Mouse (Mus musculus) c-Kit-positive CD71-positive TER-119-positive erythroid progenitor cells, embryonic 14.5 days (primary cell): ENCODE measurements around the gene Gm20479.
A peak's percentile ranks its signal among the peaks of the same experiment; 100 is the strongest.

Source experiments
- DNase-seq: peaks from one replicate; pipeline ENCODE4 v3.0.0-alpha.2; 2013; ENCODE audit warnings: low spot score

Gene Gm20479

DNA sequence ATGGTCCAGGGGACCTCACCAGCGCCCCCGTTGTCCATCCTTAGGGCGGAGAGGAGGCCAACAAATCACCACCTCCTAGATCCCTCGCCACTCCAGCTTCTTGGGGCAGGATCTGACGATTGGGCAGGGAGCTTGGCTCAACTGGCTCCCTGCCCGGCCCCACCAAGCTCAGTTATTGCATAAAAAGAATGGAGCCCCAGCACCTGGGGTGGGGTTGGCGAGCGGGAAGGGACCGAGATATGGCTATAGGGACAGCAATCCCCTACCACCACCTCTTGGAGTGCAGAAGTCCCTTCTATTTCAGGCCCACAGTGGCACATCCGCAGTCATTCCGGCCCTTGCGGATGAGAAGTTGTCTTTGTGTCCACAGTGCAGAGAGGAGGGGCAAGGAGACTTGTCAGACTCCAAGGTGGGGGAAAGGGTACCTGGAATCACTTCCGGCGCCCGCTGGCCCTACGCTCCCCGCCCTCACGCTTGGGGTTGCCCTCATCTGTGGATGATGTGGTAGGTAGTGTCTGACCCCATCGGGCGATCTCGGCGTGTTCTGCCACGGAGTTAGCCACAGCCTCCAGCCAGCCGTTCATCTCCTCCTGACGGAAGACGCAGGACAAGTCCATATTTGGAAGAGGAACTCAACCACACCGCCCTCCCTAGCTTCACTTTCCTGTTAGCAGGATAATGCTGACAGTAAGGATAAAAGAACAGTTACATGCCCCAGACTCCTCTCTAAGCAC lies at the start of gene Gm20479:
Gm20479 (minus strand) TSS at position 559 of the 734 bp plus-strand sequence.
- no peak for DNase-seq

- DNase-seq, result no peak
These were observed 49.3 kb upstream of the Gm20479 start for GRCm38 (mm10) chr7:27406481-27406880.

DNA sequence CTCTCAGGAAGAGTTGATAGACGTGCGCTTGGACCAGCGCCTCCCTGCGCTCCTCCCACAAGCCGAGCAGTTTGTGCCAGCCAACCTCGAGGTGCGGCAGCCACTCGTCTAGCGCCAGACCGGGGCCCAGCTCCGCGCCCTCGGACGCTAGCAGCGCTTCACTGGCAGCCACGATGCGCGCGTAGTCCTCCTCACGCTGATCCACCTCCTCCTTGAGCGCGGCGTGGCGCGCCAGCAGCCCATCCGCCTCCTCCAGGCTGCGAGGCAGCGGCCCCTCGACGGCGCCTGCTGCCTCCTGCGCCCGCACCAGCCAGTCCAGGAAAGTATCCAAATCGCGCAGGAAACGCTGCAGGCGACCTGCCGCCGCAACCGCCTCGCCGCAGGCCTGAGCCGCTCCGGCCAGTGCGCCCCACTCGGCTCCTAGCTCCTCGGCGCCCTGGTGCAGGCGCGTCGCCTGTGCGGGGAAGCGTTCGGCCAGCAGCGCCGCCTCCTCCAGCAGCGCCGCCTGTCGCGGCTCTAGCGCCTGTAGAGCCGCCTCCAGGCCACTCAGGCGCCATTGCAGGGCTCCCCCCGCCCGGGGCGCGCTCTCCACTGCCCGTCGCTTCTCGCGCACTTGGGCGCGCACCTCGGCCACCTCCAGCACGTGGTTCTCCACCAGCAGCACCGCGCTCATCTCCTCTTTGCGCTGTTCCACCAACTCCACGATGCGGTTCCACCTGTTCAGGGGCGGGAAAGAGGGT lies 47.2 kb upstream of the Gm20479 start:
- DNase-seq, result no peak

GRCm38 (mm10) chr7:27402675-27403074 lies 45.5 kb upstream of the Gm20479 start:
- peak; percentile 35 for DNase-seq

- no peak for DNase-seq
These were observed 43.3 kb upstream of the Gm20479 start for GRCm38 (mm10) chr7:27400545-27400944.

GRCm38 (mm10) chr7:27397048-27397949 lies 40.1 kb upstream of the Gm20479 start:
- peak; percentile 57 for DNase-seq

DNA sequence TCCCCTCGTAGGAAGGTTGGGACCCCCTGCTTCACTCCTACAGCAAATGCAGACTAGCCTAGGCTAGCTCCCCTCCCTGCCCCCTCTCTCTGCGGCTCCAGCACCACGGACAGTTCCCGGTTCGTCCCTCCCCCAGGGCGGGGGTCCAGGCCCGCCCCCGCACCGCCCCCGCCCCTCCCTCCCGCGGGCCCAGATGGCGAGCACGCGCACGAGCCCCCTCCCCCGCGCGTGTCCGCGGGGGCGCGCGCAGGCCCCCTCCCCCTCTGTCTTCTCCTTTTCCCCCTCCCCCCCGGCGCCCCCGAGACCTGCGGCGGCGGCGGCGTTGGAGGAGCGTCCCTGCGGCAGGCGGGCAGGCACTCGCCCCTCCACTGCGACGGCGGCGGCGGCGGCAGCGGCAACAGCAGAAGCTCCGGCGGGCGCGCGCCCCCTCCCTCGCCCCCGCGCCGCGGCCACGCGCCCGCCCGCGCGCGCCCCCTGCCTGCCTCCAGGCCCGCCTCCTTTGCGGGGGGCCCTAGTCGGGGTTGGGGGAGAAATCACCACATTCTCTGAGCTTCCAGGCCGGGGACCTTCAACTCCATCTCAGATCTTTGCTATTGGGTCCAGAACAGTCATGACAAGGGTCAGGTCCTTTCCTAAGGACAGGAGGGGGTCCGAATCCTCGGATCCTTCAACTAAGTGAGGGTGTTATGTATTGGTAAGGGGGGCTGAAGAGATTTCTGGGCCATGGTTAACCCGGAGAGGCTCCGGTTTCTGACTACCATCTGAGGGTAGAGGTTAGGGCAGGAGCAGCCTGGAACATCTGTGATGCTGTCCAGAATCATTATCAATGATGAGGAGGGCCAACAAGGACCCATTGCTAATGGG lies 39.2 kb upstream of the Gm20479 start:
- no peak for DNase-seq

DNA sequence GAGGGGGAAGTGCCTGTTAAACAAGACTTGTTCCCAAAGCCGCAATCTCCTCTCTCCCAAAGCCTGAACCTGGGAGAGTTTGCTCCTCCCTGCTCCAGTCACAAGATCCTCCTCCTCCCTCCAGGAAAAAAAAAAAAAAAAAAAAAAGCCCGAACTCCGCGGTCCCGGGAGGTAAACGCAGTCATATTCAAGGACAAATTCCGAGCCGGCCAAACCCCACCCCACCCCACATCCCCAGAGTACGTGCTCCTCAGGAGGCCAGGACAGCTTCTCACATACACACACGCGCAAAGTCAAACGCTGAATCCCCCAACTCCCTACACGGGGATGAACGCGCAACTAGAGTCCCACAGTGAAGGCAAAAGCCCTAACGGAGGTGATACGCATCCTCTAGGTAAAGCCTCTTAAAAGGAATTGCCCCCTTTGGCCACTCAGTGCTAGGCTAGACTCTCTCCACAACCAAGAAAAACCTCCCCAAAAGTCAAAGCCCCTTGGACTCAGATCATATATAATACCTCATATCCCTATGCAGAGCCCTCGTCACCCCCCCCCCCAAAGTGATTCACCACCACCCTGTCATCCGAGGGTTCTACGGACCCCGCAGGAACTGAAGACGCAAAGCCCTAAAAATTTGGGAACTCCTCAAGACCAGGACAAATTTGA lies 38.4 kb upstream of the Gm20479 start:
- DNase-seq, result no peak

GRCm38 (mm10) chr7:27391416-27391815 lies 34.2 kb upstream of the Gm20479 start:
- DNase-seq, result no peak

DNA sequence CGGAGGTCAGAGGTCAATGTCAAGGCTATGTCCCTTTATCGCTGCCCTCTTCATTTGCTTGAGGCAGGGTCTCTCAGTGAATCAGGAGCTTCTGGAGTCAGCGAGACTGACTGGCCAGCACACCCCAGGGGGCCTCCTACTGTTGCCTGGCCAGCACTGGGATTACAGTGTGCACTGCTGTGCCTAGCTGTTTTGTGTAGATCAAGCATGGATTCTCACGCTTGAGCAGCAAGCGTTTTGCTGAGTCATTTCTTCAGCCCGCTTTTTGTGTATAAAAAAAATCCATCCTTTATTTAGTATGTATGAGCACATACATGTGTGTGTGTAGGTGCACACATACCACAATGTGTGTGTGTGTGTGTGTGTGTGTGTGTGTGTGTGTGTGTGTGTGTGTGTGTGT lies 32.0 kb upstream of the Gm20479 start:
- DNase-seq, result no peak

DNA sequence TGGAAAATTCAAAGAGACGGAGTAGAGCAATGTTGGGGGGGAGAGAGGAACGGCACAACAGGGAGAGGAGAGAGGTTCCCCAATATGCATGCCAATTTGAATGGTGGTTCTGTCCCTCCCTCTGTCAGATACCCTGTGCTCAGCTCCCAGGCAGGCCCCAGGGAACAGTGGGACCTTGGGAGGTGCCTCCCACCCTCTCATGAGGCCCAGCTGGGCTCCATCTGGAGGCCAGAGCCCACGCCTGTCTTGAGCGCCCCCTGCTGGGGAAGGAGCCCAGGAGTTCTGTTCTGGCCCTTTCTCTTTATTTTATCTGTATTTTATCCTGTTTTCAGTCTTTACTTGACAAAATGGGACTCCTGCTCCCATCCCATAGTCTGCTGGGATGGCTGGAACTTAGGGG lies 27.5 kb upstream of the Gm20479 start:
- DNase-seq, result peak; percentile 59

DNA sequence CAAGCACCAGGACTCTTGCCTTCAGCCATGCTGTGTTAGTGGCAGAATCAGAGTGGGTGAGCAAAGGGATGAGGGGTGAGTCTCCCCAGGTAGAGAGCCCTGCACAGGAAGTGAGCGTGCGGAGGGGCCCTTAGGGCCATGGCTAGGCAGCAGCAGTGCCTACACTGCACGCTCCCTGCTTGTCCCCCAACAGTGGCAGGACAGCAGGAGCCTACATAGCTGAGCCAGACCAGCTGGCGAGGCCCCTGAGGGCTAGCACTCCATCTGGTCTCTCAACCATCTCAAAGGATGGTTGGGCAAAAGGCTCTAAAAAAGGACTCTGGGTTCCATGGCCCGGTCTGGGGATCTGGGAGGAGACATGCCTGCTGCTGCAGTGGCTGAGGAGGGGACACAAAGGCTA lies 26.9 kb upstream of the Gm20479 start:
- DNase-seq, result no peak

GRCm38 (mm10) chr7:27383233-27383632 lies 26.0 kb upstream of the Gm20479 start:
- DNase-seq, result peak; percentile 37

DNA sequence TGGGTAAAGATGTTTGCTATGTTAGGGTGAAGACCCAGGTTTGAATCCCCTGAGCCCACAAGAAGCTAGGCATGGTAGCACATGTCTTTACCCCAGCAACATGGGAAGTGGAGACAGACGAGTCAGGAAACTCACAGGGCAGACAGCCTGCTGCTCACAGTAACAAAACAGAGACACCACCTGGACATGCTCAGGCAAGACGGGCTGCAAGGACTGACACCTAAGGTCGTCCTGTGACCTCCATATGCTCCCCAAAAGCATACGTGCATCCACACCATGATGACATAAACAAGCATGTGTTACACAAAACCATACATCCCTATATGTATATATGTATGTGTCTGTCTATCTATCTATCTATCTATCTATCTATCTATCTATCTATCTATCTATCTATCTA lies 24.3 kb upstream of the Gm20479 start:
- DNase-seq, result no peak

GRCm38 (mm10) chr7:27381009-27381408 lies 23.8 kb upstream of the Gm20479 start:
- DNase-seq, result no peak

DNA sequence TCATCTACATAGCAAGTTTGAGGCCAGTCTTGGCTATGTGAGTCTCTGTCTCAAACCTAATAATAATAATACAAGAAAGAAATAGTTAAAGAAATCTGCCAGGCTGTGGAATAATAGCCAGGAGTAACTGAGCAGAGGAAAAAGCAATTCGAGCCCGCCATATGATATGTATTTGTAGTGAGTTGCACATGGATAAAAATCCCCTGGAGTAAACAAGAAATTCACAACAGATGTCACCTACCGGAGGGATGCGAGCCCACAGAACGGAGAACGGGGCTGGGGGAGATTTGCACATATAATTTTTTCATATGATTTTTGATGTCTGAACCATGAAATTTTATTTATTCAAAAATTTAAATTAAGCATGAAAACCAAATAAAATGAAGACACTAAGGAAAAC lies 22.6 kb upstream of the Gm20479 start:
- no peak for DNase-seq

DNA sequence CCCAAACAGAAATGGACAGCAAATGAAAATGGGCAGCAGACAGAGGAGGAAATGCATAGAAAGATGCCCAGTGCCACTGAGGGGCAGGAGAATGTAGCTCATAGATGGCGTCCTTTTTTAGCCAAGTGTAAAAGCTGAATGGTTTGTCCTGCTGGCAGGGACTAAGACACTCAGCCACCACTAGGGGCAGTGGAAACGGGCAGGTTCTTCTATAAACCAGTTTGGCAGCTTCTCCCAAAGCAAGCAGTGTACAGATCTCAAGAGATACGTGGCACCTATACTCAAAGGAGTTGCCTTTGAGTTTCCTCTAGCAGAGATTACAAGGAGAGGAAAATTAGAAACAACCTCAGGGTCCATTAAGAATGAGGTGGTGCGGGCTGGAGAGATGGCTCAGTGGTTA lies 21.2 kb upstream of the Gm20479 start:
- DNase-seq, result no peak

DNA sequence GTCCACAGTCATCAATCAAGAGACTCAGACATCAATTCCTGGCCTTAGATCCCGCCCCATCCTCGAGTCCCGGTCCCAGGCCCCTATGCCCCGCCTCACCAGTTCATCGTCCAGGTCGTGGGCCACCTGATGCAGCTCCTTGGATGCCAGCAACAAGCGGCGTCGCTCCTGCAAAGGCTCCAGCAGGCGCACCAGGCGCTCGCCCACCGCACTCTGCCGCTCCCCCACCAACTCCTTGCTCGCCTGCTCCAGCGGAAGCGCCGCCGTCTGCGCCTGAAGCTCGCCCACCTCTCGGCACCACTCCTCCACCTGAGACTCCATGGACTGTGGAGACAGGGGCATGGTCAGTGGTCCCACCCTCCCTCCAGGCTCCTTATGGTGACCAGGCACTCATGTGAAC lies 18.1 kb upstream of the Gm20479 start:
- no peak for DNase-seq

DNA sequence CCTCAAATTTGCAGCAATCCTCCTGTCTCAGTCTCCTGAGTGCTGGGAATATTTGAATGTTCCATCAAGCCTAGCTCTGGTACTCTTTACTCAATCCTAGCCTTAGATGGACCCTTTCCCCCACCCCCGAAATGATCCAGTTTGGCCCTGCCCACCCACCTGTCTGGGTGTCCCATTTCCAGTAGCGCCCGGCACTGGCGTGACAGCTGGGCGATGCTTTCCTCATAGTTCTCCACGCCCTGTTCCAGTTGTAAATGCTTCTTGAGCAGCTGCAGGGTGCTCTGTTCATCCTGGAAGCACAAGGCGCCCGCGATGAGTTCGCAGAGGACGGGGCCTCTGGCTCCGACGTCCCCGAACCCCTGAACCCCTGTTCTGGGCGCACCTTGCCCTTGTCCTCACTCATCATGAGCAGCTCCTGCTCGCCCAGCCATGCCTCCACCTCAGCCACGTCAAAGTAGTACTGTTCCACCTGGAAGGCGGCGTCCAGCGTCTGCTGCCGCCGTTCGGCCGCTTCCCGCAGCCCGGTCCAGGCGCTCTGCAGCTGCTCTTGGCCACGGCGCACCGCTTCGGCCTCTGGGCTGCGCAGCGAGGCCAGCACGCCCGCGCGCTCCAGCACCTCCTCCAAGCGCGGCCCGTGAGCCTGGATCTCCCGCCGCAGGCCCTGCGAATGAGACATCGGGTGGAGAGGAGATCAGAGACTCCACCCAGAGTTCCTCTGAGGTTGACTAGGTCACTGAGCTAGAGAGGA lies 14.7 kb upstream of the Gm20479 start:
- no peak for DNase-seq

GRCm38 (mm10) chr7:27369111-27369510 lies 11.9 kb upstream of the Gm20479 start:
- DNase-seq, result no peak
